Mouse (Mus musculus) R1 (cell line): ENCODE results near the gene Nav2.

Experiments used
- DNase-seq: peaks from one replicate; pipeline ENCODE4 v3.0.0-alpha.2; 2018; ENCODE audit warnings: low read depth, low spot score

Nav2 gene

GRCm38 (mm10) chr7:49506085-49506820 is 597.7 kb downstream of the Nav2 start:
- peak; percentile 43 for DNase-seq

- no peak for DNase-seq
Measured at GRCm38 (mm10) chr7:49507943-49508506, 599.5 kb downstream of the Nav2 start.

GRCm38 (mm10) chr7:49511820-49512453 is 603.4 kb downstream of the Nav2 start:
- DNase-seq = no peak

DNA sequence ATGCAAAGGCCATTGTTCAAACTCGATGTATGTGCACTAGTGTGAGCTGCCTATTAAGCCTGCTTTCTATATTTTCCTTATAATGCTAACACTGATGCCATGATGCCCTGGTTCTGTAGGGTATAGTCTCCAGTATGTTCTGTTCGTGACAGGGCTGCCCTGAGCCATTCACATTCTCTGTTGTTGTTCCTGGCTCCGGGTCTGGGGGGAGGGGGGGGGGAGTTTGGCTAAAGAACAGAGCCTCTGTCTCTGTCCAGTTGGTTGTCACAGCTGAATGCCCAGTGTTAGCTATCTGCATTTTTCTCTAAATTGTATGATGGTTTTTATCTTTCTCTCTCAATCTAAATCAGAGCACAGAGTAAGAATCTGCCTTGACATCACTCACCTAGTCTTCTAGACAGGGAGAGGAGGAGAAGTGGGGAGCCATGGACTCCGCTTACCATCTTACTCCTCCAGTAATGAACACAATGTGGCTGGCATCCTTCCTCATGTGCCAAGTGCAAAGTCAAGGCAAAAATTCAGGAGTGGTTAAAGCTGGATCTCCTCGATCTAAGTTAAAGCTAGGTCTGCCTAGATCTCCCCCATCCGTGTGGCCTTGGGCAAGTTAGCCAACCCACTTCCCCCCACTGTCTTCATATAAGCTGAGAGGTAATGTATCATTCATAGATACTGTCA is 605.4 kb downstream of the Nav2 start:
- DNase-seq = no peak

DNA sequence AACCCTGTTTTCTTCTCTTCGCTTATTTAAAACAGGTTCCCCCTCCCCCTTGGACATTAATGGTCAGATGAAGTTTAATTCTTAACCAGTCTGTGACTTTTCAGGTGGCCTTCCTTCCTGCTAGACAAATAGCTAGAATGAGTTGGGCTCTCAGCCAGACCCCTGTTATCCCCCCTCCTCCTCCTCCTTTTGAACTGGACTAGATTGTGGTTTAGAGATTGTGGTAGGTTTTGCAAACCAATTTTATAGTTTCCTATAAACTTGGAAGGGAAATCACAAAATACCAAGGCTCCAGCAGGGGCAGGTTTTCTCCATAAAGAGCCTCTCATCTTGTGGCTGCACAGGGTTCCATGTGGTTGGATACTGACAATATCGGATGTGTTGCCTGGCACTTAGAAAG is 606.5 kb downstream of the Nav2 start:
- no peak for DNase-seq

DNA sequence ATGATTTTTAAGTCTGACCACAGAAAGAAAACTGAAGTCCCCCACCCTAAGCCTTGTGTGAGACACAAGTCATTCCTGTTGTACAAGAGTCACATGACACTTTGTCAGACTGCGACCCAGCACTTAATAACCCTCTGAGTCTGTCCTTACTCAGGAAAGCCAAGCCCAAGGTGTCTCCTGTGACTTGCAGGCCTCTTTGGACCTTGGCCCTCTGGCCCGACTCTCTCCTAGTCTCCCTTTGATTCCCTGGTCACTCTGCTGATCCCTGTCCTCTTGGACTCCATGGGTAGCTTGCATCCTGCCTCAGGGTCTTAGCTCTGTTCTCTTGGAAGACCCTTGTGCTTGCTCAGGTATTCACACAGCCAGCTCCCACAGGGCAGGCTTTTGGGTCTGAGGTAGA is 612.0 kb downstream of the Nav2 start:
- DNase-seq = no peak

DNA sequence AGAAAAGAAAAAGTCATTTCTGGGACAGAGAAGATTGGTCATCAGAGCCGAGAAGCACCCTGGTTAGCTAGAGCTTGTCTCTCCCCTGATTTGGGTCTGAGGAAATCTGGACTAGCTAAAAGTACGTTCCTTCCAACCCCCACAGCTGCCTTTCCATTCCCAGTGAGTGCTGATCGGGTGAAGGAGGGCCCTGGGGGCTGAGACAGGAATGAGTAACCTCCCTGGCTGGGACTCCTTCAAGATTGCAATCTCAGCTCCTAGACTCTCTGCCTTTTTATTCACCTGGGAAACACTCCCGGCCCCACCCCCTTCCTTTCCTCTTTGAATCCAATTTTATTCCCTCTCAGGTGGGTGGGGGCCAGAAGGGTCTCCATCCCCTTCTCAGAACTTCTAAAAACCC is 612.8 kb downstream of the Nav2 start:
- DNase-seq = no peak

DNA sequence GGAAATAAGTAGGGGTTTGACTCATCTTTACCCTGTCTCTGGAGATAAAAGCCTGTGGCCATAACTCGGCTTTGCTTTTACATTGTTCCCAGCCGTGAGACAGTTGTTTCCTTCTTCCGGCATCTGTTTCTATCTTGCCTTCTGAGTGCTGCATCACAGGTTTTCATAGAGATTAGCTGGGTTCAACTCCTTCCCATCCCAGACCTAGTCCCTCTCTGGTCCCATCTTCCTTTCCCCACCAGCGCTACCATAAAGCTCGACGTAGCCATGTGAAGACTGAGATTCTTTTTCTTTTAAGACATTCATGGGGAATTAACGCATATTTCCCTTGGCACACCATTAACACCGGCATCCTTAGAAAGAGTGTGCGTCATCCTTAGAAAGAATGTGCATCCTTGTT is 613.5 kb downstream of the Nav2 start:
- no peak for DNase-seq

DNA sequence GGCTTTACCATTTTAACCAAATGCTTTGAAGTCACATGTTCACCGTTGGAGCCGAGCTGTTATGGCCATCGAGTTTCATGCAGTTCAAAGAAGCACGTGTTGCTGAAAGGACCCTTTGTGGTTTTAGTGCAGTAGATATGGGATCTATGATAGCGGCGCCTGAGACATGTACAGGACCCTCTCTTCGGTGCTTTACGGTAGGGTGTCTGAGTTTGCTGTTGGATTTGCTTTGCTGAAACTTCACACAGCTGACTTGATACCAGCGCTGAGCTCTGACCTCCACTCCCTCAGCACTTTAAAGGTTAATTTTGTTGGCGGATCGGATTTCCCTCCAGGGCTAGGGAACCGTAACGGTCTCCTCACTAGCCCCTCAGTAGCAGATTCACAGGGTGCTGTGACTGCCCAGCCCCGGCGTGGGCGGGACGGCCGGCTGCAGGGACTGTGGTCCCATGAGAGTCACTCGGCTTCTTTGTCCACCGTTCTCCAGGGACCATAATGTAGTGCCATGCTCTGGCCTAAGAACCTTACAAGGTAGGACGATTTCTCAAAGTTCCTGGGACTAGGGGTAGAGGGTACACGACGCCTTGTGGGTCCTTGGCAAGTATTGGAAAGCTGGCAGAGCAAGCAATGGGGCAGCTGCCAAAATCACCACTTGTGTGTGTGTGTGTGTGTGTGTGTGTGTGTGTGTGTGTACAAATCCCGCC is 614.0 kb downstream of the Nav2 start:
- DNase-seq = peak; percentile 56

DNA sequence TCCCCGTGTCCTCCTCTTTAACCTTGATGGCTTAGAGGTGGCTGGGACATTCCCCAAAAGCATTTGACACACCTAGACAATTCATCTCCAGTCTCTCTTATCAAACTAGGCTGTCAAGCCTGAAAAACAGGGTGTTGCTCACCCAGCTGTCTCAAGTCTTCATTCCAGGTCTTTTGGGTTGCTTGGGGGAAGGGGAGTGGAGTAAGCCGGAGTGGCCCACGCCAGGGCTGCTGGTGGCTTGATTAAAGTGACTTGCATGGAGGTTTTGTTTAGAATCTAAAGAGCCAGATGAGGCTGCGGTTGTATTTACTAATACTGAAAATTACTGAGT is 614.6 kb downstream of the Nav2 start:
- peak; percentile 48 for DNase-seq

DNA sequence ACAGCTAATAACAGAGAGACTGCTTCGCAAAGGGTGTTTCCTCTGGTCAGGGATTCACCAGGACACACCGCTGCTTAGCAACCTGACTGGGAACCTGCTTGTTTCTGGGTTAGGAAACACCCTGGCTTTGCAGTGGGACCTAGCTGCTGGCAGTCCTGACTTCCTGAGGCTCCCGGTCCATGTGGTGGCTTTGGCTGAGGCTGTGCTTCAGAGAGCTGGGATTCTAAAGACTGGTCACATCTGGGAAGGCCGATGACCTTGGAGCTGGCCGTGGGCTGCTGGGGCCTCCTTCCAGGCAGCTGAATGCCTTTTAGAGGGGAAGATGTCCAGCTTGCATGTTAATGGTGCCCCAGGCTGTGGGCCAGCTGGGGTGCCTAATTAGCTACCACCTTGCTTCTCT is 615.2 kb downstream of the Nav2 start:
- peak; percentile 40 for DNase-seq

GRCm38 (mm10) chr7:49525348-49526100 is 617.0 kb downstream of the Nav2 start:
- no peak for DNase-seq

DNA sequence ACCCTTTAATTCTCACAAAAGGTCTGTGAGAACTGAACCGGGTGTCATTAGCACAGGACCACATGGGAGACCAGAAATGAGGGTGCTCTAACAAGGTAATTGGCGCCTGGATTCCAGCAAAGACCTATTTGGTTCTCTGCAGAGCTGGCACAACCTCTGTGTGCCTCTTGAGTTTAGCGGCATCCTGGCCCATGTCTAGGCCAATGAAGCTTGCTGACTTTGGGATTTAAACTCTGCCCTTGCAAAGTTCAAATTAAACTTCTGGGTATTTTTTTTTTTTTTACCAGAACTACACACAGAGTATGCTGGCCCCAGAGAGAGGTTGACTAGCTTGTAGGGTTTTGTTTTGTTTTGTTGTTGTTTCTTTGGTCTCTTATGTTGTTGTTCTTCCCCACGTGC is 617.6 kb downstream of the Nav2 start:
- DNase-seq = no peak

DNA sequence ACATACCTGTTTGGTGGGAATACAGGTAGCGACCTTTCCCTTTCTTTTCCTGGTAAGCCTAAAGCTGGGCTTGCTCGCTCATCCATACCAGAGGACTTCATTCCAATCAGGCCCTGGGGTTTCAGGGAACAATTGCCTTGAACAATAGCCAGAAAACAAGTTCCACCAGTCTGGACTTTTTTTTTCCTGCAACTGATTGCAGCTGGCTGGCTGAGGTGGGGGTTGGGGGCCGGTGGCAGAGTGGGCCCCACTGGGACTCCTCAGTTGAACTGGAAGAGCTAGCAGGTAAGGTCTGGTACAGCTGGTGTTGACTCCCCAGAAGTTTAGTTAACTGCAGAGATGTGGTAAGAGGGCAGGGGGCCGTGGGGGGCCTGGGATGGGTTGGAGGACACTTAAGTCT is 619.0 kb downstream of the Nav2 start:
- peak; percentile 91 for DNase-seq

DNA sequence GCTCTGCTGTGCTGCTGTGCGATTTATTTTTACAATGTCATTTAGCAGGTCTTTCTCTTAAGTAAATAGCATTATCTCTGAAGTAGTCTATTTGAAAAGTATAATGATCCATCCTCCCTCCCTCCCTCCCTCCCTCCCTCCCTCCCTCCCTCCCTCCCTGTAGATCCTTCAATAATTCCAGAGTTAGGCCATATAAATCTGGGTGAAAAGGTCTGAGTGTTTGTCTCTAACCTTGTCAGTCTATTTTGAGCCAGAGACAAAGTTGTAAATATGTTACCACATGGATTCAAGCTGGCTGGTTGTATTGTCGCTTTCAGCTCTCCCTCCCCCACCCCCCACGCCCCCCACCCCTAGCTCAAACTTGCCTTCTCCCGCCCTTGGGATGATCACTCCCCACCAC is 619.4 kb downstream of the Nav2 start:
- no peak for DNase-seq

DNA sequence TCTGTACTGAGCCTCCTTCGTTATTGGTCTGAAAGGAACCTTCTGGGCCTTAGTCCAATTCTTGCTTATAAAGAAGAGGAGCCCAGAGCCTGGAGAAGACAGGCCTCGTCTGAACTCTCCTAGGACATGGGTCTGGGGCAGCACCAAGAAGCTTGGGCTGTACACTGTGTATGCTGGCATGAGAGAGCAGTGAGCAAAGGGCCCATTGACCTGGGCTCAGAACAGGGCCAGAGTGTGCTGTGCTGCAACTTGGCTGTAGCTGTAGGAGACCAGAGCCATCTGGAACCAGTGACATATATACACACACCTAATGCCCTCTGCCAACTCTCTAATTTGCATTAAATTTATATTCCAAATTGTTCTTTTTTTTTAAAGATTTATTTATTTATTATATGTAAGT is 621.0 kb downstream of the Nav2 start:
- DNase-seq = no peak

DNA sequence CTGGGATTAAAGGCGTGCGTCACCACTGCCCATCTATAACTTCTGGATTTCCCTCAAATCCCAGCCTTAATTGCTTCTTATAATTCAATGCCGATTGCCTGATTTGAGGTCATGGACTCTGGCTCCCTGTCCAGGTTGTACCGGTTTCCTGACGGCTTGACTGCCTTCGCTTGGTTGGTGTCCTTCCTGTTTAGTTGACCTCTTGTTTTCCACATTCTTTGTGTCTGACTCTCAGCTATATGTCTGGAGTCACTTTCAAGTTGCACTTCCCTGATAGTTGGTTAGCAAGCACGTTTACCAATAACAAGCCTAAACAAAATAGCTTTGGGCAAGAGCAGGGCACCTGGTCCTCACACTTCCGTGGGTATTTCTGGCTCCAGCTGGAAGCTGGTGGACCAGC is 625.1 kb downstream of the Nav2 start:
- no peak for DNase-seq

- no peak for DNase-seq
Measured at GRCm38 (mm10) chr7:49534208-49534607, 625.7 kb downstream of the Nav2 start.

- DNase-seq = no peak
Measured at GRCm38 (mm10) chr7:49538360-49538759, 629.8 kb downstream of the Nav2 start.

DNA sequence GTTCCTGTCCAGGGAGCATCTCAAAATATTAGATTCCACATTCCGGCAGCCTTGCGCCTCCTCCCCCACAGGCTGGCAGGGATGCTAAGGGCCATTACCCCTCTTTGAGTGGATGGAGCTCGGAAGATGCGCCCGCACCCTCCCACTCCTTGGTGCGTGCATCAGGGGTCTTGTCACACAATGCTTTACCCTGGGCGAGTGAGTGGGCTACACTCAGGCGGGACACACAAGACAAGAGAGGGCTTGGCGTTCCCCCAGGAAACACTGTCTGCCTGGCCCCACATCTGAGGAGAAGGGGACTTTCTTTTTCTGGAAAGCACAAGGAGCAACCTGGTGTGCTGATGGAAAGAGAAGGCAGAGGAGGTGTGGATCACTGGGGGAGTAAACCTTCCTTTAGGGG is 631.7 kb downstream of the Nav2 start:
- DNase-seq = no peak

- no peak for DNase-seq
Measured at GRCm38 (mm10) chr7:49542135-49542534, 633.6 kb downstream of the Nav2 start.
